Mouse (Mus musculus) embryonic facial prominence, embryonic 14.5 days (tissue): ENCODE measurements around the gene Jmjd6. TPM values are rescaled to one million over a fixed set of nuclear protein-coding genes. Genes with fewer than 3 reads are reported as not detected.

Experiments
- ATAC-seq: fragments of 200-750 bp; cut with Nextera tagmentation; 2 replicates; pipeline ENCODE4 v1.8.0; 2017; ENCODE audit warnings: low read depth, moderate number of reproducible peaks, moderate TSS enrichment
- DNase-seq: peaks from one replicate; pipeline ENCODE4 v3.0.0-alpha.2; 2015; ENCODE audit warnings: low spot score
- H3K27ac ChIP-seq: fragments of 300-500 bp; sonication (generic); replicated peaks from 2 replicates; pipeline ENCODE4 v1.5.1; 2014; ENCODE audit warnings: low read depth, mild to moderate bottlenecking, low read length, moderate library complexity
- H3K27me3 ChIP-seq: fragments of 300-500 bp; sonication (generic); replicated peaks from 2 replicates; pipeline ENCODE4 v1.6.1; 2014; ENCODE audit warnings: low read length; ENCODE audit not compliant: control insufficient read depth, insufficient read depth
- H3K36me3 ChIP-seq: fragments of 300-500 bp; sonication (generic); 2 replicates; pipeline ENCODE4 v1.6.1; 2014; ENCODE audit warnings: low read length, mixed read lengths; ENCODE audit not compliant: control insufficient read depth, insufficient read depth
- H3K4me1 ChIP-seq: fragments of 300-500 bp; sonication (generic); 2 replicates; pipeline ENCODE4 v1.6.1; 2014; ENCODE audit warnings: antibody characterized with exemption, low read length; ENCODE audit not compliant: control insufficient read depth, insufficient read depth
- H3K4me2 ChIP-seq: fragments of 300-500 bp; sonication (generic); 2 replicates; pipeline ENCODE4 v1.6.1; 2014; ENCODE audit warnings: low read depth, mild to moderate bottlenecking, low read length, moderate library complexity, mixed read lengths
- H3K4me3 ChIP-seq: fragments of 300-500 bp; sonication (generic); 2 replicates; pipeline ENCODE4 v1.5.1; 2014; ENCODE audit warnings: low read depth, mild to moderate bottlenecking, low read length
- H3K9ac ChIP-seq: fragments of 300-500 bp; sonication (generic); 2 replicates; pipeline ENCODE4 v1.6.1; 2014; ENCODE audit warnings: low read depth, mild to moderate bottlenecking, low read length, moderate library complexity, mixed read lengths
- H3K9me3 ChIP-seq: fragments of 300-500 bp; sonication (generic); 2 replicates; pipeline ENCODE4 v1.6.1; 2016; ENCODE audit warnings: low read length; ENCODE audit not compliant: control insufficient read depth
- WGBS: fragments of 180-500 bp; shearing (Covaris S2); extraction: QIAGEN DNeasy Blood & Tissue Kit; methylation state at CpG from one replicate; pipeline ENCODE4 v1.1.7; 2014; 5-methylcytosine and 5-hydroxymethylcytosine counted together
- polyA plus RNA-seq: library from polyadenylated mRNA; unstranded; fragments of >200 nt; fragmentation: Nextera tagmentation; extraction: Ambion mirVana; gene quantifications from 2 replicates; pipeline ENCODE4 v1.2.1, GENCODE M21; 2014

Gene Jmjd6
- polyA plus RNA-seq, 1 experiment from 2014 or later = 74.8 TPM

DNA sequence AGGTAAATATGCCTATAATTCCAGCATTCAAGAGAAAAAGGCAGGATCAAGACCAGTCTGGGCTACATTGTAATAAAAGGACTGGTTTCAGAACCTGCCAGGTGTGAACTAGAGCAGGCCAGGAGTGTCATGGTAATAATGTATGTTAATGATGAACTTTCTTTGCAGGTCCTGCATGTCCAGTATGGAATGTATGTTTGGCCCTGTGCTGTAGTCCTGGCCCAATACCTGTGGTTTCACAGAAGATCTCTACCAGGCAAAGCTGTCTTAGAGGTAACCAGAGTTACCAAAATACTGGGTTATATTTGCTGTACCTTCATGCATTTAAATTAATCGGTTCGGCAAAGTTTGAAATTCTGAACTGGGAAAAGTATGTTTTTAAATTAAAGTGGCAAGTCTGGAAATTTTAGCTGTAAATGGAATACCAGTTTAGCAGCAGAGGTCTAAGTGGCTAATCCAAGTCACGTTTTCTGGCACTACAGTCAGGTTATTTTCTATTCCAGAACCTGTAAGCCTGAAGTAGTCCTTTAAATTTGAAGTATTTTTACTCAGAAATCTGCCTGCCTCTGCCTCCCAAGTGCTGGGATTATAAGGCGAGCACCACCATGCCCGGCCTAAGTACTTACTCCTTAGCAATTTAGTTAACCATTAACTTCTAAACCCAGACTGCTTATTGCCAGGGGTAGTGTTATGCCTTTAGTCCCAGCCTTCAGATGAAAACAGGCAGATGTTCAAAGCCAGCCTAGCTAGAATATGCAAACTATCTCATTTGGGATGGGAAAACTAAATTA lies 5.0 kb upstream of the Jmjd6 start:
- no peaks in the 10 kb centered on the region for H3K9me3 ChIP-seq
- WGBS = 74% methylated on average over 5 of the region's 5 CpGs
- no peak for DNase-seq
- no peak for ATAC-seq
- H3K27ac ChIP-seq = no peak overlapping the region
- H3K4me3 ChIP-seq = no peak overlapping the region
- H3K36me3 ChIP-seq = peaks cover 45% of the 10 kb centered on the region
- no peaks in the 10 kb centered on the region for H3K27me3 ChIP-seq
- H3K4me1 ChIP-seq = 0 out of 2 replicates have a peak, but pooled peaks cover 7% of the 10 kb centered on the region
- no peak overlapping the region for H3K4me2 ChIP-seq
- H3K9ac ChIP-seq = no peak overlapping the region

DNA sequence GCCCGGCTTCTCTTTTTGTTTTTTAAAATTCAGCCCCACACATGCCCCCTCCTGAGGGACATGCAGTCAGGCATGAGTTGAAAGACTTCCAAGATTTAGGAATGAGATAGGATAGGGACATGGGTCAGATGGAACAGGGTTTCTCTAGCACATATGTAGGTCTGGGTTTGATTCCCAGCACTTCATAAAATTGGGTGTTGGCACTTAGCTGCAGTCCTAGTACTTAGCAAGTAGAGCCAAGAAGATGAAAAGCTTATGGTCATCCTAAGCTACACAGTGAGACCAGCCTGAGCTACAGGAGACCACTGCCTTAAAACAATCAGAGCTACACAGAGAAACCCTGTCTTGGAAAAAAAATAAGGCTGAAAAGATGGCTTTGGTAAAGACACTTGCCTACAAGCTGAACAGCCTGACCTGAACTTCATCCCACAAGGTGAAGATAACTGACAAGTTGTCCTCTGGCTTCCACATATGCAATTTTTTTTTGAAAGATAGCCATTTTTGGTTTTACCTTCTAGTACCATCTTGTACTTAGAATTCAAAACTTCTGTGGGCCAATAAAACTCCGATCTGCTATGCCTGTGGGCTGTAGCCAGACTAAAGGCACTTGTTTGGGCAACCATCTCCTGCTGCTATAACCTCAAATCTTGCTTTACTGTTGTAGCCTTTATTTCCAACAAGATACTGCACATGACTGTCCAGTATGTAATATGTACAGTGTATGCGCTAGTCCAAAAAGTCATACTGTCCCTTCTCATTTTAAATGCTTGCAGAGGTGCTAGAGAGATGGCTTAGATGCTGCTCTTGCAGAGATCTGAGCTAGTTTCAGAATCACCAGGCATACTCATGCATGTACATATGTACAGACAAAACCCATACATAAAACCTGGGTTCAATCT lies 4.2 kb upstream of the Jmjd6 start:
- H3K9me3 ChIP-seq = no peaks in the 10 kb centered on the region
- no peak overlapping the region for H3K9ac ChIP-seq
- no peaks in the 10 kb centered on the region for H3K27me3 ChIP-seq
- H3K27ac ChIP-seq = no peak overlapping the region
- no peak for DNase-seq
- peaks cover 45% of the 10 kb centered on the region for H3K36me3 ChIP-seq
- 0 out of 2 replicates have a peak, but pooled peaks cover 7% of the 10 kb centered on the region for H3K4me1 ChIP-seq
- WGBS = 82% methylated on average over 3 of the region's 3 CpGs
- ATAC-seq = no peak
- no peak overlapping the region for H3K4me2 ChIP-seq
- no peak overlapping the region for H3K4me3 ChIP-seq

DNA sequence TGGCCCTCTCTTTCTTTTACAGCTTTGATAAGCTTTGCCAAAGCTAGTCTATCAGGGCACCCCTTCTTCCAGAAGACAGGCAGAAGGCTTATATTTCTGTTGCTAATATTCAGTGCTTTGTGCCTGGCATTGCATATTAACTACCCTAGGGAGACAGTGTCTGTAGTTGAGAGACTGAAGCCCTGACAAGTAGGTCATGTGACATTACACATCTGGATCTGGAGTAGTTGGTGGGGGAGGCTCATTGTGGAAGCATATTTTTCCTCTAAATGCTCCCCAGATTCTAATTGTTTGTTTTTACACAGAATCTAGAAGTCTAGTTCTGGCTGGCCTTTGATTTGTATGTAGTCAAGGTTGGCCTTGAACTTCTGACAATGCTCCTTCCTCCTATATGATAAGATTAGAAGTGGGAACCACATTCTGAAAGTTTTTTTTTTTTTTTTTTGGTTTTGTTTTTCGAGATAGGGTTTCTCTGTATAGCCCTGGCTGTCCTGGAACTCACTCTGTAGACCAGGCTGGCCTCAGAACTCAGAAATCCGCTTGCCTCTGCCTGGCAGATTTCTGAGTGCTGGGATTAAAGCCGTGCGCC lies 3.4 kb upstream of the Jmjd6 start:
- H3K36me3 ChIP-seq = peaks cover 45% of the 10 kb centered on the region
- no peak for ATAC-seq
- no peak overlapping the region for H3K4me2 ChIP-seq
- H3K4me3 ChIP-seq = no peak overlapping the region
- H3K9me3 ChIP-seq = no peaks in the 10 kb centered on the region
- H3K27me3 ChIP-seq = no peaks in the 10 kb centered on the region
- no peak for DNase-seq
- peaks cover 8% of the 10 kb centered on the region; the same call in 1 of the 2 replicates for H3K4me1 ChIP-seq
- peak overlapping the region; percentile 63 for H3K27ac ChIP-seq
- H3K9ac ChIP-seq = no peak overlapping the region
- WGBS = 79% methylated on average over 4 of the region's 4 CpGs

DNA sequence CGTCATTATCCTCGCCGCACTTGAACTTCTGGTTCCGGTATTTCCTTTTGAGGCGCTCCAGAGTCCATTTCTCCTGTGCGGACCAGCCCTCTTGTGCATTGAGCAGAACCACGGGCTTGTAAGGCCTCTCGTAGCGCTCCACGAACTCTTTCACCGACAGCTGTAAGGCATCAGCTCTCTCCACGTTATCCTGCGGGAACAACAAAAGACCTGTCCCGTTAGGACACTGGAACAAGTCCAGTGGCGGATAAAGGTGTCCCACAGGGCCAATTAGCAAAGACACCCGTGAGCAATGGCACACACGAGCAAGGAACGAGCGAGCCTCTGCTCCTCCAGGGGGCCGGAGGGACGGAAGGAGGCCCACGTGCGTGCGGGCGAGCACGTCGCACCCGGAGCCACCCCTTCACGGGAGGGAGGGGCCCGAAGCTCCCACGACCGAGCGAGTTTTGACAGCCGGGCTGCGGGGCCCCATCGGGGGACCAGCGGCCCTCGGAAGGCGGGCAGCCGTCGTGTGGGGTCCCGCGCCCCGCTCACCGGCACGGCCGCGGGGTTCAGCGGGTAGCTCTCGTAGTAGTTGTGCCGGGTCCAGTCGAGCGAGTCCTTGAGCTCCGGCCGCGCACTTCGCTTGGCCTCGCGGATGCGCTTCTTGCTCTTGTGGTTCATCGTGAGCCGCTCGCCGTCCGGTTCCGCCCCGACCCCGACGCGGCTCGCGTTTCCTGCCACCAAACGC lies 553 bp downstream of the Jmjd6 start:
- peaks cover 23% of the 10 kb centered on the region for H3K4me1 ChIP-seq
- ATAC-seq (peak; percentile 68), DNase-seq (peak; percentile 89)
- no peaks in the 10 kb centered on the region for H3K27me3 ChIP-seq
- under 1% methylated on average over 32 of the region's 73 CpGs for WGBS
- peaks cover 42% of the 10 kb centered on the region for H3K36me3 ChIP-seq
- peak overlapping the region; percentile 84 for H3K9ac ChIP-seq
- peak overlapping the region; percentile 74 for H3K4me3 ChIP-seq
- H3K27ac ChIP-seq = peak overlapping the region; percentile 97
- H3K4me2 ChIP-seq = peak overlapping the region; percentile 60
- H3K9me3 ChIP-seq = no peaks in the 10 kb centered on the region

DNA sequence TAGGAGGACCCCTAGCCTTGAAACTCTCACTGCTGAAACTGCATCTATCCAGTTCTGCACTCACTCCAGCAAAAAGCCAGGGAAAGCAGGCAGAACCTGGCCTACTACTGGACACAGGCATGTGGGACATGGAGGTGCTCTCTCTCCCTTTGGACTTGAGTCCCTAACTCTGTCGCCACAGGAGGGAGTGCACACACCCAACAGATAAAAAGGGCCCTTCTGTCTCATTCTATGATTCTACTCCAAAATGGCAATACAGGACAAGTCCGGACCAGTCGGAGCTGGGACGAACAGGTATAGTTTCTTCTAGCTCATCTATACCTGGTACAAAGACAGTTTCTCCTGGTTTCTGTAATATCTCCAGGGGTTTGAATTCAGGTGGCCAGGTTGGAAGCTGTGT lies 2.5 kb downstream of the Jmjd6 start:
- no peaks in the 10 kb centered on the region for H3K9me3 ChIP-seq
- peak overlapping the region; percentile 36; the same call in 1 of the 2 replicates for H3K9ac ChIP-seq
- DNase-seq (no peak), ATAC-seq (no peak)
- peak overlapping the region; percentile 60 for H3K4me2 ChIP-seq
- peak overlapping the region; percentile 74 for H3K4me3 ChIP-seq
- no peaks in the 10 kb centered on the region for H3K27me3 ChIP-seq
- H3K36me3 ChIP-seq = peaks cover 55% of the 10 kb centered on the region
- H3K4me1 ChIP-seq = peaks cover 23% of the 10 kb centered on the region
- H3K27ac ChIP-seq = no peak overlapping the region
- 72% methylated on average over 4 of the region's 4 CpGs for WGBS

DNA sequence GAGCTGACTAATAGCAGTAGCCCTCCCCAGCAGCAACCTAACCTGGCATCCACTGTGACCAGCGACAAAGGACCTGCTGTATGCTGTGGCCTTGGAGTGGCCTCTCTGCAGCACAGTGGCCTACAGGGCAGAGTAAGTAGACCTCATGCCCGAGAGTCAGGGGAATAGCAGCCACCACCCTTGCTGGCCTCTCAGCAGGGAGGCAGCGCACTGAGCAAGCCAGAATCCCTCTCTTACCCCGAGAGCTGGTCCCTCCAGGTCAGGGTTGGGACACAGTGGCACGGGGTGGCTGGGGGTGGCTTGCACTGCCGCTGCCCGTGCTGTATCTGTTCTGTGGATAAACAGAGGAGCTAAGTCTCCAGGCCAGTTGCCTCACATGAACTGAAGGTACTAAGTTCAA lies 3.6 kb downstream of the Jmjd6 start:
- Histone ChIP-seq H3K4me3 (no peak overlapping the region), H3K9ac (peak overlapping the region; percentile 14; the same call in 1 of the 2 replicates), H3K27ac (no peak overlapping the region), H3K9me3 (no peaks in the 10 kb centered on the region), H3K36me3 (peaks cover 67% of the 10 kb centered on the region), H3K4me1 (peaks cover 23% of the 10 kb centered on the region), H3K27me3 (no peaks in the 10 kb centered on the region), H3K4me2 (peak overlapping the region; percentile 60; the same call in 1 of the 2 replicates)
- 83% methylated on average over 7 of the region's 7 CpGs for WGBS
- ATAC-seq (no peak), DNase-seq (no peak)

DNA sequence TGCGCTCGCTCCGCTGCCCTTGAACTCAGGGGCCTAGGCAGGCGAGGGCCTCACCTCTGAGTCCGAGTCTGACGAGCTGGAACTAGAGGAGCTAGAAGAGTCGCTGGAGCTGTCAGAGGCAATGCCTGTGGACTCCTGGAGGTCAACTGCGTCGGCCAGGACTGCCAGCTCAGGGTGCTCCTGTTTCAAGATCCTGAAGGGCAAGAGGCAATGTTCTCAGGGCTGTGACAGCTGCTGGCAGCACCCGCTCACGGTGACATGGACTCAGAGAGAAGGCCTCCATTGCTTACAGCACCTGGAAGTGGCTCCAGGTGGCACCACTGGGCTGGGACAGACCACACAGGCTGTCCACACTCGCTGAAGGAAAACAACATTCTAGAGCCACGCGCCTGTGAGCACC lies 4.3 kb downstream of the Jmjd6 start:
- ATAC-seq = no peak
- H3K27me3 ChIP-seq = no peaks in the 10 kb centered on the region
- H3K9ac ChIP-seq = no peak overlapping the region
- H3K9me3 ChIP-seq = no peaks in the 10 kb centered on the region
- H3K4me1 ChIP-seq = peaks cover 18% of the 10 kb centered on the region
- H3K4me2 ChIP-seq = no peak overlapping the region
- no peak overlapping the region for H3K27ac ChIP-seq
- H3K4me3 ChIP-seq = no peak overlapping the region
- no peak for DNase-seq
- WGBS = 81% methylated on average over 14 of the region's 14 CpGs
- H3K36me3 ChIP-seq = peaks cover 74% of the 10 kb centered on the region

DNA sequence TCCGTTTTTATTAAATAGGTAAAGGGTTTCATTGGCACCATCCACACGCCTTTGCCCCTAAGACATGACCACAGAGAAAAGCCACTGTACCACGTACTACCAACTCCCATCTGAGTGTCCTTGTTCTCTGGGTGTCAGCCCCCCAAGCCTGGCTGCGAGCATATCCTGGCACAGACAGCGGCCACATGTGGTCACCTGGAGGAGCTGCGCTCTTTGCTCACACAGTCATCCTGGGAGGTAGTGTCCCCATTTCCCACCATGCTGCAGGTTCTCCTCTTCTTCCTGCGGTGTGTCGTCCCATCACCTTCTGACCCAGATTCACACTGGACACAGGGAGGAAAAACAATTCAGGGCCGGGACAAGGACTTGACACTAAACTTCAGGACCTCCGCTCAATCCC lies 5.8 kb downstream of the Jmjd6 start:
- Histone ChIP-seq H3K27me3 (no peaks in the 10 kb centered on the region), H3K4me1 (peaks cover 18% of the 10 kb centered on the region), H3K36me3 (peaks cover 86% of the 10 kb centered on the region), H3K4me2 (no peak overlapping the region), H3K9ac (no peak overlapping the region), H3K9me3 (no peaks in the 10 kb centered on the region), H3K4me3 (no peak overlapping the region), H3K27ac (no peak overlapping the region)
- 94% methylated on average over 10 of the region's 10 CpGs for WGBS
- no peak for DNase-seq
- no peak for ATAC-seq
